Mouse (Mus musculus): ENCODE data around the gene Idh3a.
A peak's percentile ranks its signal among the peaks of the same experiment; 100 is the strongest.

DNA sequence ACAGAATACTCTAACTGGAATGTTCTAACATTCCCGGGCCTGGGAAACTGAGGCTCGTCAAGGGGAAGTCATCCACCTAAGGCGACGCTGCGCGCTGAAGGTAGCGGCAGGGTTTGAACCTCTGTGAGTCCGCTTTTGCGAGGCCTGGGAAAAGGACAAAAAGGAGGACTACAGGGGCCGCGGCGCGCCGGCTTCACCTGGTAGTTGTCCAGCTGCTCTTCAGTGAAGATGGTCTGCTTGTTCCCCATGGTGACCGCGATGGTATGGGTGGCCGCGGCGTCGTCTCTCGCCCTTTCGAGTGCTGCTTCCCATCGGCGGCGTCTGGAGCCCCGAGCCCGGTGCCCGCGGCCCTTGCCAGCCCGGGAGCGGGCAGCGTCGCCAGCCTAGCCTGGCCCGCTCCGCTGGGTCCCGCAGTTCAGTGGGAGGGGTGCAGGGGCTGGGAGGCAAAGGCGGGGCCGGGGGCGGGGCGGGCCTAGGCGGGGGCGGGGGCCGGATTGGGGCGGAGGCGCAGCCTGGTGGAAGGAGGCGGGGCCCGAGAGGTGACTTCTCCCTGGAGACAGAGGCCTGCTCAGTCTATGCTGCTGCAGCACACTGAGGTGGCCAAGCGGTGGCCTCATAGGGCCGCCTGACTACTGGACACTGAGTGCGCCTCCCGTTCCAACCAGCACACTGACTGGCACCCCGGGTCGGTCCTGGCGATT lies 26.2 kb upstream of the Idh3a start, which contains the start of gene Cib2:
- 0 out of 2 replicates have a peak, but pooled peaks have one; percentile 39 for TF ChIP-seq POLR2A (IDR thresholded peaks at IDR 0.05; ENCODE audit: extremely low read depth, insufficient read depth, low read length)
- TF ChIP-seq CTCF (IDR thresholded peaks at IDR 0.05; ENCODE audit: low read depth, low read length), result peak; percentile 80
